Mouse (Mus musculus): ENCODE data around the gene Ppfibp2. TPM values are rescaled to one million over a fixed set of nuclear protein-coding genes. Genes with fewer than 3 reads are reported as not detected.

The Ppfibp2 gene
- total and polyA plus RNA-seq, 3 experiments = 0.27 TPM; not detected in 2

GRCm38 (mm10) chr7:107602505-107602904 is 7.5 kb downstream of the Ppfibp2 start:
- no peak for ATAC-seq (ENCODE audit: extremely low read depth, insufficient number of reproducible peaks, low FRiP score, poor library complexity, severe bottlenecking)
- Histone ChIP-seq H3K36me3 (replicated peaks) (no peaks in the 10 kb centered on the region), H3K4me1 (ENCODE audit: insufficient read depth, low read depth, low read length) (no peaks in the 10 kb centered on the region)

GRCm38 (mm10) chr7:107602913-107603312 is 7.9 kb downstream of the Ppfibp2 start:
- ATAC-seq (ENCODE audit: extremely low read depth, insufficient number of reproducible peaks, low FRiP score, poor library complexity, severe bottlenecking) = no peak
- Histone ChIP-seq H3K27me3 (ENCODE audit: insufficient read depth, low read length) (no peaks in the 10 kb centered on the region), H3K36me3 (replicated peaks) (no peaks in the 10 kb centered on the region), H3K4me3 (ENCODE audit: low read depth, low read length) (no peak overlapping the region), H3K4me1 (ENCODE audit: insufficient read depth, low read depth, low read length) (no peaks in the 10 kb centered on the region), H3K9me3 (replicated peaks) (peaks cover 54% of the 10 kb centered on the region)
- TF ChIP-seq TAL1 (conservative IDR thresholded peaks at IDR 0.05; ENCODE audit: low read depth, low read length) (no peak), GATA1 (IDR thresholded peaks at IDR 0.05; ENCODE audit: borderline replicate concordance, low read length) (no peak), CTCF (IDR thresholded peaks at IDR 0.05; ENCODE audit: low read depth, low read length) (no peak), GATA2 (IDR thresholded peaks at IDR 0.05; ENCODE audit: borderline replicate concordance, low read depth, low read length) (no peak), POLR2AphosphoS5 (IDR thresholded peaks at IDR 0.05; ENCODE audit: insufficient replicate concordance, low read depth, low read length) (no peak)
- DNase-seq (ENCODE audit: low spot score) = no peak

More at GRCm38 (mm10) chr7:107602505-107602904, 7.5 kb downstream of the Ppfibp2 start:
- H3K9me3 ChIP-seq (replicated peaks) = peaks cover 51% of the 10 kb centered on the region
- DNase-seq (ENCODE audit: low spot score) = no peak
- H3K4me3 ChIP-seq (ENCODE audit: low read depth, low read length) = no peak overlapping the region
- TF ChIP-seq GATA2 (IDR thresholded peaks at IDR 0.05; ENCODE audit: borderline replicate concordance, low read depth, low read length) (no peak), CTCF (IDR thresholded peaks at IDR 0.05; ENCODE audit: low read depth, low read length) (no peak), TAL1 (conservative IDR thresholded peaks at IDR 0.05; ENCODE audit: low read depth, low read length) (no peak), POLR2AphosphoS5 (IDR thresholded peaks at IDR 0.05; ENCODE audit: insufficient replicate concordance, low read depth, low read length) (no peak), GATA1 (IDR thresholded peaks at IDR 0.05; ENCODE audit: borderline replicate concordance, low read length) (no peak)
- H3K27me3 ChIP-seq (ENCODE audit: insufficient read depth, low read length) = no peaks in the 10 kb centered on the region

DNA sequence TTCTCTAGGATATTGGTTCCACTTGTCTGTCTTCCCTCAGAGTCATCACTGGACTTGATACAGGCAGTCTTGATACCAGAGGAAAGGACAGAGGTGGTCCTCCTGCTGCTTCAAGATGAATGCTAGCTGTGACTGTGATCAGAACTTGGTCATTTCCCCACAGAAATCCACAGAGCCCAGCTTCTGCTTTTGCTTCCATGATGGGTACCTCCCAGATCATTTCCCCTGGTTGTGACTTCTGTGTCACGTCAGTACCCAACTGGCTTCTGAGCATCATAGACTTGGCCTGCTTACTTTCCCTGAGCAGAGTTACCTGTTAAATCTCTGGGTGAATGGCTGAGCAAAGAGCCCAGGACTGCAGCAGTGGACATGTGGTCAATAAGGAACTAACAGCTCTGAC is 12.8 kb downstream of the Ppfibp2 start:
- ATAC-seq (ENCODE audit: extremely low read depth, insufficient number of reproducible peaks, low FRiP score, poor library complexity, severe bottlenecking) (no peak), DNase-seq (ENCODE audit: low spot score) (no peak)
- Histone ChIP-seq H3K9me3 (replicated peaks) (peaks cover 51% of the 10 kb centered on the region), H3K4me1 (ENCODE audit: insufficient read depth, low read depth, low read length) (no peaks in the 10 kb centered on the region), H3K36me3 (replicated peaks) (no peaks in the 10 kb centered on the region), H3K27me3 (ENCODE audit: insufficient read depth, low read length) (no peaks in the 10 kb centered on the region), H3K4me3 (ENCODE audit: low read depth, low read length) (no peak overlapping the region)
- TF ChIP-seq TAL1 (conservative IDR thresholded peaks at IDR 0.05; ENCODE audit: low read depth, low read length) (no peak), GATA2 (IDR thresholded peaks at IDR 0.05; ENCODE audit: borderline replicate concordance, low read depth, low read length) (no peak), CTCF (IDR thresholded peaks at IDR 0.05; ENCODE audit: low read depth, low read length) (no peak), POLR2AphosphoS5 (IDR thresholded peaks at IDR 0.05; ENCODE audit: insufficient replicate concordance, low read depth, low read length) (no peak)

- TF ChIP-seq CTCF (IDR thresholded peaks at IDR 0.05; ENCODE audit: low read depth, low read length) (no peak), GATA1 (IDR thresholded peaks at IDR 0.05; ENCODE audit: borderline replicate concordance, low read length) (no peak), POLR2AphosphoS5 (IDR thresholded peaks at IDR 0.05; ENCODE audit: insufficient replicate concordance, low read depth, low read length) (no peak), GATA2 (IDR thresholded peaks at IDR 0.05; ENCODE audit: borderline replicate concordance, low read depth, low read length) (no peak), TAL1 (conservative IDR thresholded peaks at IDR 0.05; ENCODE audit: low read depth, low read length) (no peak)
- ATAC-seq (ENCODE audit: extremely low read depth, insufficient number of reproducible peaks, low FRiP score, poor library complexity, severe bottlenecking) = no peak
- H3K4me1 ChIP-seq (ENCODE audit: insufficient read depth, low read depth, low read length) = no peaks in the 10 kb centered on the region
- H3K27me3 ChIP-seq (ENCODE audit: insufficient read depth, low read length) = no peaks in the 10 kb centered on the region
- peaks cover 45% of the 10 kb centered on the region for H3K9me3 ChIP-seq (replicated peaks)
- no peaks in the 10 kb centered on the region for H3K36me3 ChIP-seq (replicated peaks)
- DNase-seq (ENCODE audit: low spot score) = no peak
- H3K4me3 ChIP-seq (ENCODE audit: low read depth, low read length) = no peak overlapping the region
These were observed 14.7 kb downstream of the Ppfibp2 start for GRCm38 (mm10) chr7:107609622-107610255.

GRCm38 (mm10) chr7:107610880-107611279 is 15.9 kb downstream of the Ppfibp2 start:
- TF ChIP-seq GATA1 (IDR thresholded peaks at IDR 0.05; ENCODE audit: borderline replicate concordance, low read length) (no peak), POLR2AphosphoS5 (IDR thresholded peaks at IDR 0.05; ENCODE audit: insufficient replicate concordance, low read depth, low read length) (no peak), CTCF (IDR thresholded peaks at IDR 0.05; ENCODE audit: low read depth, low read length) (no peak), GATA2 (IDR thresholded peaks at IDR 0.05; ENCODE audit: borderline replicate concordance, low read depth, low read length) (no peak), TAL1 (conservative IDR thresholded peaks at IDR 0.05; ENCODE audit: low read depth, low read length) (no peak)
- no peaks in the 10 kb centered on the region for H3K27me3 ChIP-seq (ENCODE audit: insufficient read depth, low read length)
- H3K36me3 ChIP-seq (replicated peaks) = no peaks in the 10 kb centered on the region
- DNase-seq (ENCODE audit: low spot score) (no peak), ATAC-seq (ENCODE audit: extremely low read depth, insufficient number of reproducible peaks, low FRiP score, poor library complexity, severe bottlenecking) (no peak)
- H3K9me3 ChIP-seq (replicated peaks) = peaks cover 36% of the 10 kb centered on the region
- no peaks in the 10 kb centered on the region for H3K4me1 ChIP-seq (ENCODE audit: insufficient read depth, low read depth, low read length)
- H3K4me3 ChIP-seq (ENCODE audit: low read depth, low read length) = no peak overlapping the region

GRCm38 (mm10) chr7:107618028-107618992 is 23.3 kb downstream of the Ppfibp2 start:
- ATAC-seq (ENCODE audit: extremely low read depth, insufficient number of reproducible peaks, low FRiP score, poor library complexity, severe bottlenecking) = peak; percentile 15; the same call in 1 of the 2 replicates
- TF ChIP-seq GATA1 (IDR thresholded peaks at IDR 0.05; ENCODE audit: borderline replicate concordance, low read length) = no peak
- no peaks in the 10 kb centered on the region for H3K4me1 ChIP-seq (ENCODE audit: insufficient read depth, low read depth, low read length)
- no peak overlapping the region for H3K4me3 ChIP-seq (ENCODE audit: low read depth, low read length)
- H3K27me3 ChIP-seq (ENCODE audit: insufficient read depth, low read length) = no peaks in the 10 kb centered on the region
- peaks cover 39% of the 10 kb centered on the region for H3K9me3 ChIP-seq (replicated peaks)
- H3K36me3 ChIP-seq (replicated peaks) = no peaks in the 10 kb centered on the region
- DNase-seq (ENCODE audit: low spot score) = no peak
